Mouse (Mus musculus): ENCODE measurements around the gene Svopl. TPM values are rescaled to one million over a fixed set of nuclear protein-coding genes. Genes with fewer than 3 reads are reported as not detected.

Svopl gene
- polyA plus RNA-seq (2015; fragmentation: Illumina TruSeq; extraction: RNeasy Lipid Tissue Mini Kit (QIAGEN cat#74804); ENCODE audit: low read depth, low replicate concordance): not detected

GRCm38 (mm10) chr6:38046838-38047237 is at the start of gene Svopl:
Gene Svopl, minus strand, starts transcription at chr6:38046996.

Other genes starting within 250 kb of the Svopl start
- 20.8 TPM for gene Trim24, start 176.2 kb downstream of the Svopl start, polyA plus RNA-seq (2015; fragmentation: Illumina TruSeq; extraction: RNeasy Lipid Tissue Mini Kit (QIAGEN cat#74804); ENCODE audit: low read depth, low replicate concordance)
- gene Tmem213, start 62.3 kb upstream of the Svopl start, polyA plus RNA-seq (2015; fragmentation: Illumina TruSeq; extraction: RNeasy Lipid Tissue Mini Kit (QIAGEN cat#74804); ENCODE audit: low read depth, low replicate concordance): not detected
- gene Atp6v0a4, start 77.6 kb upstream of the Svopl start, polyA plus RNA-seq (2015; fragmentation: Illumina TruSeq; extraction: RNeasy Lipid Tissue Mini Kit (QIAGEN cat#74804); ENCODE audit: low read depth, low replicate concordance): 1.2 TPM
- gene D630045J12Rik, start 207.0 kb upstream of the Svopl start, polyA plus RNA-seq (2015; fragmentation: Illumina TruSeq; extraction: RNeasy Lipid Tissue Mini Kit (QIAGEN cat#74804); ENCODE audit: low read depth, low replicate concordance): 15.2 TPM

All from brain, adult 10 weeks (tissue).